Mouse (Mus musculus): ENCODE data around the gene Edar. TPM values are rescaled to one million over a fixed set of nuclear protein-coding genes. Genes with fewer than 3 reads are reported as not detected.
"Not testable (repeated sequence)": the region's sequence is repeated elsewhere in the genome, so short reads cannot be mapped to it uniquely, and the experiment has no call there.

Gene Edar
- polyA plus RNA-seq (2015; fragmentation: Nextera tagmentation; extraction: Ambion mirVana): 0.35 and 0.40 TPM in 2 replicates

DNA sequence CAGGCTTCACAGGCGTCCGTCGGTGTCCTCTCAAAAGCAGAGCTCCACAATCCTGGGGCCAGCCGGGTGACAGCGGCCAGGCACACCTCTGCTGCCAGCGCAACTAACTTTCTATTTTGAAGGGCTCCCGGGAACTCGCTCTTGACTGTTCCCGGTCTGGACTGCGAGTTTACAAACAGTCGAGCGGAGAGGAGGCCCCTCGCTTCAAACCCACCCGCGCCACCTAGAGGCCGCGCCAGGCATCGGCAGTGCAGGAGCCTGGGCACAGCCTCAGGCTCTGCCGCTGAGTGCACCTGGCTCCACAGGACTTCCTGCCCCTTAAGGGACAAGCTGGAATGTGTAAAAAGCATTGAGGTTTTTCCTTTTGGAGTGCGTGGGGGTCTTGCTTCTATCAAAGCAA lies at the start of gene Edar:
TSS of gene Edar (minus strand) at position 122 of the 400 bp plus-strand sequence.
- Histone ChIP-seq H3K4me3 (peak within 1 kb of the TSS; percentile 40), H3K27ac (no peak within 1 kb of the TSS), H3K4me1 (peaks cover 3% of the 10 kb centered on the region; the same call in 1 of the 2 replicates), H3K4me2 (peak within 1 kb of the TSS; percentile 68), H3K9me3 (no peaks in the 10 kb centered on the region), H3K27me3 (peaks cover 7% of the 10 kb centered on the region; the same call in 1 of the 2 replicates), H3K36me3 (no peaks in the 10 kb centered on the region), H3K9ac (no peak within 1 kb of the TSS)
- 3% methylated on average over 20 of the region's 20 CpGs for WGBS
- ATAC-seq (ENCODE audit: borderline replicate concordance, extremely low read depth, low FRiP score, low TSS enrichment): peak; percentile 81

- not testable (repeated sequence) for H3K4me1 ChIP-seq; H3K4me3 ChIP-seq; H3K9me3 ChIP-seq; H3K9ac ChIP-seq; H3K27ac ChIP-seq; H3K36me3 ChIP-seq; H3K27me3 ChIP-seq; H3K4me2 ChIP-seq; ATAC-seq (ENCODE audit: borderline replicate concordance, extremely low read depth, low FRiP score, low TSS enrichment)
These were observed 42.7 kb upstream of the Edar start, which contains the start of gene Gm17542 for GRCm38 (mm10) chr10:58718110-58718509. Gm17542 (minus strand) TSS chr10:58718210.

DNA sequence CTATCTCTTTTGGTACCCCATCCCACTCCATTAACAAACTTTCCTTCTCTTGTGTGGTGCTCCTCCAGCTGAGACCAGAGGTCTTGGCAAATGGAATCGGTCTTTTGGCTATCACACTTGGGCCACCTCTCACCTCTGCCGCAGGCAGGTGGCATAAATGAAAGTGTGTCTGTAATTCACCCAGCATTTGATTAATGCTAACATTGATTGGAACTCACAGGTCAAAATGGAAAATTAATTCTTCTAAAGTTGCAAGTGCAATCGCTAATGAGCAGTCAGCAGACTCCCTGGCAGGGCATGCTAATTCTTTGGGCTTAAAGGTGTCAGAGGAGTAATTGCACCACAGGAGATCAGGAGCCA lies 39.3 kb upstream of the Edar start:
- Histone ChIP-seq H3K9ac (no peak overlapping the region), H3K27me3 (no peaks in the 10 kb centered on the region), H3K36me3 (no peaks in the 10 kb centered on the region), H3K4me2 (peak overlapping the region; percentile 48), H3K9me3 (no peaks in the 10 kb centered on the region), H3K27ac (peak overlapping the region; percentile 61), H3K4me3 (peak overlapping the region; percentile 34), H3K4me1 (peaks cover 7% of the 10 kb centered on the region)
- no peak for ATAC-seq (ENCODE audit: borderline replicate concordance, extremely low read depth, low FRiP score, low TSS enrichment)
- 48% methylated on average over 3 of the region's 3 CpGs for WGBS

DNA sequence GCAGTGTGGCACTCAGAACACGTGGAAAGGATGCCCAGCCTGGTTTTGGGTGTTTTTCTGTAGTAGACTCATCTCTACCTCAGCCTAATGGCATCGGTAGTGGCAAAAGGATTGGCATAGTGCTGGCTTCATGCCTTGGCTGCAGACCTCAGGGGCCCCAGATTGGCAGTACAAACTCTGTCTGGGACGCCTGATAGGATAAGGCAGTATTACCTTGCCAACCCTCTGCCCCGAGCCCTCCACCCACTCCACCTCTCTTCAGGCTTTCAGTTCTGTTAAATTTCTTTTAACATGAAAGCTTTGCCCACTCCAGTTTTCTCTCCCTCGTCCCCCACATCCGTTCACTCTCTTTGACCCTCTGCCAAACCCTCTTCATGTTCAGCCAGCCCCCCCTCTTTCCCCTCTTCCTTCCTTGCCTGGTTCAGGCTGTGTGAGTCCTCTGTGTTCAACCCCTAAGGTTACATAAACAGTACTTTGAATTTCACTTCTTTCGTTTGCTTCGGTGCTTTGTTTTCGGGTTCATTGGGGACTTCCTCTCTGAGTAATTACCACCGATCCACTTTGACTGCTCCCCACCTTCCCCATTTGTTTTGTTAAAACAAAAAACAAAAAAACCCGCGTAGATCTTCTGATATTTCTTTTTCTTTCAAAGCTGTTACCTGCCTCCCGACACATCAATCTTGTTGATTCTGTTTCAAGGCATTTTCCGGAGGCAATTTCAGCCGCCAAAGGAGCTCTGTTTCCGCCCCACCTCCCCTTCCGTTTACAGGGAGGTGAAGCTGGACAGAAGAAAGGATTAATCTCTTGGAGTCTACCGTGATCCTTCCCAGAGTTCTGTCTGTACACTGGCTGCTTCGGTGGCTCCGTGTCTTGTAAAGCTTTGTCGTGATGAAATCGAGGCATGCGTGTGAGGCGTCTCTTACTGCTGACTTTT lies 38.7 kb upstream of the Edar start:
- peaks cover 7% of the 10 kb centered on the region for H3K4me1 ChIP-seq
- peak overlapping the region; percentile 61 for H3K27ac ChIP-seq

DNA sequence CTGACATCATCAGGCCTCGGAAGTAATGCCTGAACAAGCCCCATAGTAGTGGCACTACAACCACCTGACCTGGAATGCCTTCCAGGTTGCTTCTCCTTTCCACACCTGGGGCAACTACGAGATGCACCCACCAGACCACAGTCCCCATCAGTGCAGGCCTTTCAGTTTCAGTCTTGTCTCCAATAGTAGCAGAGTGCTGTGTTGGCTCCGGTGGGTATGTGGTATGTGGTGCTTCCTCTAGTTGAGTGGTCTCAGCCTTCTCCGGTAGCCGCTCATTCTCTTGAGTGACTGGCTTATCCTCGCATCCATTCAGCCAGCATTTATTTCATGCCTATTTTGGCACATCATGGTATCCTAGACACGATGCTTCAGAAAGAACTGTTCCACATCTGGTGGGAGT lies 37.8 kb upstream of the Edar start:
- Histone ChIP-seq H3K27me3 (no peaks in the 10 kb centered on the region), H3K9me3 (no peaks in the 10 kb centered on the region), H3K27ac (no peak overlapping the region; the same call in 1 of the 2 replicates), H3K4me3 (no peak overlapping the region), H3K4me2 (0 out of 2 replicates have a peak overlapping the region, but pooled peaks have one; percentile 48), H3K9ac (no peak overlapping the region), H3K36me3 (no peaks in the 10 kb centered on the region), H3K4me1 (peaks cover 7% of the 10 kb centered on the region)
- no peak for ATAC-seq (ENCODE audit: borderline replicate concordance, extremely low read depth, low FRiP score, low TSS enrichment)
- 81% methylated on average over 7 of the region's 7 CpGs for WGBS

More for the DNA sequence above, 38.7 kb upstream of the Edar start:
- H3K9me3 ChIP-seq: no peaks in the 10 kb centered on the region
- no peaks in the 10 kb centered on the region for H3K36me3 ChIP-seq
- peak overlapping the region; percentile 48 for H3K4me2 ChIP-seq
- peak; percentile 14; the same call in 1 of the 2 replicates for ATAC-seq (ENCODE audit: borderline replicate concordance, extremely low read depth, low FRiP score, low TSS enrichment)
- H3K9ac ChIP-seq: no peak overlapping the region
- peak overlapping the region; percentile 34 for H3K4me3 ChIP-seq
- no peaks in the 10 kb centered on the region for H3K27me3 ChIP-seq
- 15% methylated on average over 24 of the region's 24 CpGs for WGBS

GRCm38 (mm10) chr10:58709021-58709420 lies 33.6 kb upstream of the Edar start:
- no peaks in the 10 kb centered on the region for H3K9me3 ChIP-seq
- no peaks in the 10 kb centered on the region for H3K27me3 ChIP-seq
- H3K4me2 ChIP-seq: no peak overlapping the region
- H3K9ac ChIP-seq: no peak overlapping the region
- H3K36me3 ChIP-seq: no peaks in the 10 kb centered on the region
- no peak for ATAC-seq (ENCODE audit: borderline replicate concordance, extremely low read depth, low FRiP score, low TSS enrichment)
- peaks cover 7% of the 10 kb centered on the region for H3K4me1 ChIP-seq
- whole genome bisulfite sequencing: 90% methylated on average over 4 of the region's 4 CpGs
- no peak overlapping the region for H3K4me3 ChIP-seq
- no peak overlapping the region for H3K27ac ChIP-seq

GRCm38 (mm10) chr10:58700578-58700977 lies 25.1 kb upstream of the Edar start:
- no peak for ATAC-seq (ENCODE audit: borderline replicate concordance, extremely low read depth, low FRiP score, low TSS enrichment)
- H3K27ac ChIP-seq: no peak overlapping the region
- H3K4me1 ChIP-seq: no peaks in the 10 kb centered on the region
- no peaks in the 10 kb centered on the region for H3K27me3 ChIP-seq
- no peak overlapping the region for H3K4me3 ChIP-seq
- WGBS: 43% methylated on average over 6 of the region's 6 CpGs
- H3K9ac ChIP-seq: no peak overlapping the region
- no peaks in the 10 kb centered on the region for H3K36me3 ChIP-seq
- no peaks in the 10 kb centered on the region for H3K9me3 ChIP-seq
- H3K4me2 ChIP-seq: no peak overlapping the region

DNA sequence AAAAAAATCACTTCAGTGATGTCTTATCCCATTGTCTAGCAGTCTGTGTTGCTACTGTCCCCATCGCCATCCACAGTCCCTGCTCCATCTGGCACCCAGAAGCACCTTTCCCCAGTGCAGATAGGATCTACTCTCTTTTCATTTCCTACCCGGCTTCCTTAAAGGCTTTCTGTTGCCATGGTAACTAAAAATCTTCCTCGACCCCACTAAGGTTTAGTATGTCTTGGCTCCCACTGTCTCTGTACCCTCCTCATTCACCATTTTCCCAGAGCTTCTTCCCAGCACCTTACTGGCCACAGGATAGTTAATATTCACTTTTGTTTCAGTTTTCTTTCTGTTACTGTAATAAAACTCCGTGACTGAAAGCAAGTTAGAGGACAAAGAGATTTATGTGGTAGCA lies 24.7 kb upstream of the Edar start:
- no peak overlapping the region for H3K27ac ChIP-seq
- H3K36me3 ChIP-seq: no peaks in the 10 kb centered on the region
- ATAC-seq (ENCODE audit: borderline replicate concordance, extremely low read depth, low FRiP score, low TSS enrichment): no peak
- H3K9me3 ChIP-seq: no peaks in the 10 kb centered on the region
- H3K27me3 ChIP-seq: no peaks in the 10 kb centered on the region
- no peak overlapping the region for H3K9ac ChIP-seq
- 28% methylated on average over 4 of the region's 4 CpGs for WGBS
- no peaks in the 10 kb centered on the region for H3K4me1 ChIP-seq
- no peak overlapping the region for H3K4me2 ChIP-seq
- no peak overlapping the region for H3K4me3 ChIP-seq

- ATAC-seq (ENCODE audit: borderline replicate concordance, extremely low read depth, low FRiP score, low TSS enrichment): no peak
- Histone ChIP-seq H3K27ac (no peak overlapping the region), H3K9me3 (no peaks in the 10 kb centered on the region), H3K4me2 (no peak overlapping the region), H3K9ac (no peak overlapping the region), H3K27me3 (no peaks in the 10 kb centered on the region), H3K36me3 (no peaks in the 10 kb centered on the region), H3K4me3 (no peak overlapping the region), H3K4me1 (no peaks in the 10 kb centered on the region)
- 62% methylated on average over 4 of the region's 4 CpGs for WGBS
These were observed 23.5 kb upstream of the Edar start for GRCm38 (mm10) chr10:58698955-58699354.

DNA sequence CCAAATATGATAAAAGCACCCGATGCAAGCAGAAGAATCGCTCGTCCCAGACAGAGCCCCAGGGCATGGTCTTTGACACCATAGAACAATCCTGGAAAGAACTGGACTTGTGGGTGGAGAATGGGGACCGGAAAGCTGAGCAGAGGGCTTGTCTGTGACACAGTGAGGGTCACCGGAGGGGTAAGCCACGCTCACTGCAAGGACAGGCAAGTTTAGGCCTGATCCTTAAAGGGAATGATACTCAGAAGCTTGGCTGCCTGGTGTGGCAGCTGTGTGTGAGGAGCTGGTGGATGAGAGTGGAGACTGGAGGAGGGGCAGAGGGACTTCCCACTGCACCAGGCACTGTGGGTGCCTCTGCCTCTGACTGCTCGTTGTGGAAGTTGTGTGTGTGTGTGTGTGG lies 15.6 kb upstream of the Edar start:
- Histone ChIP-seq H3K4me1 (no peaks in the 10 kb centered on the region), H3K4me2 (no peak overlapping the region), H3K9ac (no peak overlapping the region), H3K27ac (no peak overlapping the region), H3K27me3 (no peaks in the 10 kb centered on the region), H3K36me3 (no peaks in the 10 kb centered on the region), H3K4me3 (no peak overlapping the region), H3K9me3 (no peaks in the 10 kb centered on the region)
- ATAC-seq (ENCODE audit: borderline replicate concordance, extremely low read depth, low FRiP score, low TSS enrichment): no peak
- WGBS: 58% methylated on average over 7 of the region's 7 CpGs

DNA sequence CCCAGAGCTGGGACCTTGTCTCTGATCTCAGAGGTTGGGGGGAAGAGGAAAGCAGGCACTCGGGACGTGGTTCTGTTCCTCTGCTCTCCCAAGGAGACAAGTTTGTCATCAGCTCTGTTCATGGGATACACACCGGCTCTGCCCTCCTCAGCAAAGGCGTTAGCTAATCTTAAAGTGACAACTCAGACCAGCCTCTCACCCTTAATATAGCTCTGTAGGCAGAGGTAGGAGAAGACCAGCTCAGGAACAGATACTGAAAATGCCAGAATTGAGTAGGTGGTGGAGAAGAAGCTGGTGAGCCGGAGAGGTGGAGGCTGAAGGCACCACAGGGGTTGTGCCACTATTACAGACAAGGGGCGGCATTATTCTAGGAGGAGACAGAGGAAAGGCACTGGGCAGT lies 3.8 kb upstream of the Edar start:
- Histone ChIP-seq H3K9ac (no peak overlapping the region), H3K4me1 (0 out of 2 replicates have a peak, but pooled peaks cover 3% of the 10 kb centered on the region), H3K9me3 (no peaks in the 10 kb centered on the region), H3K4me3 (no peak overlapping the region), H3K27me3 (peaks cover 7% of the 10 kb centered on the region; the same call in 1 of the 2 replicates), H3K4me2 (no peak overlapping the region), H3K27ac (no peak overlapping the region), H3K36me3 (no peaks in the 10 kb centered on the region)
- 69% methylated on average over 6 of the region's 6 CpGs for WGBS
- no peak for ATAC-seq (ENCODE audit: borderline replicate concordance, extremely low read depth, low FRiP score, low TSS enrichment)

Measured in lung, embryonic 15.5 days (tissue).